ENCODE assay signal across 8 mouse cellular contexts in the genomic region with DNA sequence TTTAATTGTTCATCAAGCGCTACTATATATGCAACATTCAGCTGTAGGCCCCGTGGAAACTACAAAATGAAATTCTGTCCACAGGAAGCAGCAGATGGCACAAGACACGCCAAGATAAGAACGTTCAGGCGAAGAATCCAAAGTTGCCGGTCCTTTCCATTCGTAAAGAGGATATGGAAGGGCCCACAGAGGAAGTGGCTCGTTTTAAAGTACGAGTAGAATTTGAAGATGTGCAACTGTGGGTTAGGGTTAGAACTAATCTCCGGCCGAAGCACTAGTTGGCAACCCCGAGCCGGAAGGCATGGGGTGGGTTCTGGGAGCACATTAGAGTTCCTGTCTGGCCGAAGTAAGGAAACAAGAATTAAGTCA. TPM values are rescaled to one million over a fixed set of nuclear protein-coding genes. Genes with fewer than 3 reads are reported as not detected.
DNase-seq lines count a peak whose midpoint lies in the region; ATAC-seq and TF ChIP-seq lines count a peak whose summit lies in the region.

No protein-coding gene starts in this region.

- H3K9me3 ChIP-seq in lung, embryonic 14.5 days (ENCODE audit: low read depth, low read length) = no peaks in the 10 kb centered on the region
- no peaks in the 10 kb centered on the region for H3K9me3 ChIP-seq in hindbrain, embryonic 13.5 days

- no peak for TF ChIP-seq CTCF in lung, embryonic 14.5 days (IDR thresholded peaks at IDR 0.05; ENCODE audit: low read depth)

- 0 out of 2 replicates have a peak, but pooled peaks cover 4% of the 10 kb centered on the region for H3K4me1 ChIP-seq in lung, embryonic 14.5 days (ENCODE audit: insufficient read depth)
- H3K4me1 ChIP-seq in hindbrain, embryonic 13.5 days (replicated peaks) = peaks cover 11% of the 10 kb centered on the region

- peak overlapping the region; percentile 91 for H3K4me3 ChIP-seq in lung, embryonic 14.5 days (ENCODE audit: low read depth, low read length)
- peak overlapping the region; percentile 85 for H3K4me3 ChIP-seq in hindbrain, embryonic 13.5 days

- DNase-seq in lung, embryonic 14.5 days = peak; percentile 61
- no peak for DNase-seq in lung, adult 18-20 months
- peak; percentile 46 for DNase-seq in c-Kit-negative CD71-positive TER-119-positive erythroid progenitor cells, embryonic 14.5 days (ENCODE audit: low read depth, low spot score)
- DNase-seq in mesoderm, embryonic 11.5 days (ENCODE audit: low read depth, low spot score) = peak; percentile 14
- DNase-seq in layer of hippocampus, adult 18-20 months (ENCODE audit: low spot score in 2 of 2) = no peak
- DNase-seq in adrenal gland, adult 18-20 months (ENCODE audit: low spot score in 2 of 2) = no peak
- no peak for DNase-seq in ovary, adult 18-20 months (ENCODE audit: low spot score)

- peak overlapping the region; percentile 97 for H3K9ac ChIP-seq in lung, embryonic 14.5 days
- H3K9ac ChIP-seq in hindbrain, embryonic 13.5 days = peak overlapping the region; percentile 93

- H3K36me3 ChIP-seq in lung, embryonic 14.5 days (ENCODE audit: insufficient read depth) = peaks cover 29% of the 10 kb centered on the region
- H3K36me3 ChIP-seq in hindbrain, embryonic 13.5 days = peaks cover 26% of the 10 kb centered on the region

- WGBS in lung, embryonic 14.5 days = under 1% methylated on average over 14 of the region's 14 CpGs
- 1% methylated on average over 14 of the region's 14 CpGs for WGBS in hindbrain, embryonic 13.5 days

- peak overlapping the region; percentile 93 for H3K27ac ChIP-seq in lung, embryonic 14.5 days (ENCODE audit: low read depth)
- peak overlapping the region; percentile 94 for H3K27ac ChIP-seq in hindbrain, embryonic 13.5 days

- peak overlapping the region; percentile 84 for H3K4me2 ChIP-seq in lung, embryonic 14.5 days
- peak overlapping the region; percentile 74 for H3K4me2 ChIP-seq in hindbrain, embryonic 13.5 days

- ATAC-seq in lung, embryonic 14.5 days (ENCODE audit: insufficient read depth) = no peak
- no peak for ATAC-seq in hindbrain, embryonic 13.5 days (ENCODE audit: low FRiP score)

- H3K27me3 ChIP-seq in lung, embryonic 14.5 days (ENCODE audit: insufficient read depth, low read length) = no peaks in the 10 kb centered on the region
- no peaks in the 10 kb centered on the region for H3K27me3 ChIP-seq in hindbrain, embryonic 13.5 days

RNA-seq across cellular contexts. Expression of a gene that starts 0.5 kb away (rescaled TPM):
- 27.2 and 28.7 TPM in 2 replicates for polyA plus RNA-seq in lung, embryonic 14.5 days (2014; fragmentation: Nextera tagmentation; extraction: Ambion mirVana)
- polyA plus RNA-seq in hindbrain, embryonic 13.5 days (2015; fragmentation: Nextera tagmentation; extraction: Ambion mirVana) = 27.5 and 28.0 TPM in 2 replicates
- 100 to 1,000 TPM in 1 of 2 experiments, 10 to 100 TPM in 1; 89.8 to 108 TPM for total RNA-seq in layer of hippocampus, adult 18-20 months (2021)
- total RNA-seq in adrenal gland, adult 18-20 months (2021) = 10 to 100 TPM; 80.7 to 83.8 TPM

RNA-seq across cellular contexts. Expression of a gene that starts 15.1 kb away (rescaled TPM):
- polyA plus RNA-seq in lung, embryonic 14.5 days (2014; fragmentation: Nextera tagmentation; extraction: Ambion mirVana) = 0.57 and 0.67 TPM in 2 replicates
- polyA plus RNA-seq in hindbrain, embryonic 13.5 days (2015; fragmentation: Nextera tagmentation; extraction: Ambion mirVana) = 7.3 and 7.4 TPM in 2 replicates
- total RNA-seq in layer of hippocampus, adult 18-20 months (2021) = 1 to 10 TPM; 6.3 to 8.0 TPM
- total RNA-seq in adrenal gland, adult 18-20 months (2021) = 1 to 10 TPM; 2.0 to 7.6 TPM

RNA-seq across cellular contexts. Expression of a gene that starts 31.5 kb away (rescaled TPM):
- polyA plus RNA-seq in lung, embryonic 14.5 days (2014; fragmentation: Nextera tagmentation; extraction: Ambion mirVana) = 24.6 and 28.9 TPM in 2 replicates
- polyA plus RNA-seq in hindbrain, embryonic 13.5 days (2015; fragmentation: Nextera tagmentation; extraction: Ambion mirVana) = 124 and 135 TPM in 2 replicates
- 100 to 1,000 TPM; 217 to 222 TPM for total RNA-seq in layer of hippocampus, adult 18-20 months (2021)
- 10 to 100 TPM; 11.9 to 14.3 TPM for total RNA-seq in adrenal gland, adult 18-20 months (2021)

RNA-seq across cellular contexts. Expression of a gene that starts 45.8 kb away (rescaled TPM):
- polyA plus RNA-seq in lung, embryonic 14.5 days (2014; fragmentation: Nextera tagmentation; extraction: Ambion mirVana) = 0.28 and 1.1 TPM in 2 replicates
- 3.6 and 4.3 TPM in 2 replicates for polyA plus RNA-seq in hindbrain, embryonic 13.5 days (2015; fragmentation: Nextera tagmentation; extraction: Ambion mirVana)
- total RNA-seq in layer of hippocampus, adult 18-20 months (2021) = 1 to 10 TPM; 7.4 to 9.7 TPM
- under 1 TPM; 0.43 to 0.45 TPM for total RNA-seq in adrenal gland, adult 18-20 months (2021)

RNA-seq across cellular contexts. Expression of a gene that starts 52.3 kb away (rescaled TPM):
- 20.5 and 21.8 TPM in 2 replicates for polyA plus RNA-seq in lung, embryonic 14.5 days (2014; fragmentation: Nextera tagmentation; extraction: Ambion mirVana)
- 10.1 and 11.7 TPM in 2 replicates for polyA plus RNA-seq in hindbrain, embryonic 13.5 days (2015; fragmentation: Nextera tagmentation; extraction: Ambion mirVana)
- total RNA-seq in layer of hippocampus, adult 18-20 months (2021) = 10 to 100 TPM; 46.5 to 48.2 TPM
- 10 to 100 TPM; 48.7 to 83.1 TPM for total RNA-seq in adrenal gland, adult 18-20 months (2021)

Comparison
In these comparisons a context has a peak if more than half of its experiments do, and no peak if none do; other contexts are left out.
1. DNase-seq: peak in lung, embryonic 14.5 days (single experiment), c-Kit-negative CD71-positive TER-119-positive erythroid progenitor cells, embryonic 14.5 days (single experiment) and mesoderm, embryonic 11.5 days (single experiment); none in lung, adult 18-20 months (0 of 2), layer of hippocampus, adult 18-20 months (0 of 2), adrenal gland, adult 18-20 months (0 of 2) and ovary, adult 18-20 months (single experiment).
2. RNA of a gene that starts 31.5 kb away (total RNA-seq): 217 to 222 TPM in layer of hippocampus, adult 18-20 months; 11.9 to 14.3 TPM in adrenal gland, adult 18-20 months; every median in the first group is over 10 times any median in the second.